Mouse (Mus musculus) CH12F3 (cell line): ENCODE measurements around the gene Hpcal1.
"Not testable (repeated sequence)": the region's sequence is repeated elsewhere in the genome, so short reads cannot be mapped to it uniquely, and the experiment has no call there.

ENCODE experiments used
- in situ Hi-C: fragments of 300-500 bp; cut with MboI; formaldehyde crosslinking; loops from 2 replicates; pipeline ENCODE4 v1.14.3; 2020; ENCODE audit warnings: low sequenced_read_pairs

Hpcal1 gene

DNA sequence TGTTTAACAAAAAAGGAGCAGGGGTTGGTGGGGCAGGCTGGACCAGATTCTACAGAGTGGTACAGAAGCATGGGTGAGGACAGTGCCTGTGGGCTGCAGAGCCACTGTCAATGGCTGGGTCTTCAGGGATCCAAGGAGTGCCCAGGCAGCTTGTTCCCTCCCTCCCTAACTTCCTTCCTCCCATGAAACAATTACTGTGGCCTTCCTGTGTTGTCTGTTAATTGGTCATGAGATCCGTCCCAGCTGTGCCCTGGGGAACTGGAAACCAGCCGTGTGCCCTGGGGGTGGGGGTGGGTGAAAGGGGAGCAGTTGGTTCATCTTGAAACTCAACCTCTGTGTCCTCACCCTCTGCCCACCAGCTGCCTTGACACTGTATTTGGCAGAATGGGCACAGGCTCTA is 79.9 kb downstream of the Hpcal1 start:
- in situ Hi-C loops, result no loop called here

- in situ Hi-C loops, result not testable (repeated sequence)
These were observed 83.1 kb downstream of the Hpcal1 start for GRCm38 (mm10) chr12:17773721-17774120.

- in situ Hi-C loops, result loop anchor here (25.0 kb wide), 1 partner anchor 413 kb away; no protein-coding TSS in a partner anchor
These were observed 84.2 kb downstream of the Hpcal1 start for GRCm38 (mm10) chr12:17774842-17775241.

DNA sequence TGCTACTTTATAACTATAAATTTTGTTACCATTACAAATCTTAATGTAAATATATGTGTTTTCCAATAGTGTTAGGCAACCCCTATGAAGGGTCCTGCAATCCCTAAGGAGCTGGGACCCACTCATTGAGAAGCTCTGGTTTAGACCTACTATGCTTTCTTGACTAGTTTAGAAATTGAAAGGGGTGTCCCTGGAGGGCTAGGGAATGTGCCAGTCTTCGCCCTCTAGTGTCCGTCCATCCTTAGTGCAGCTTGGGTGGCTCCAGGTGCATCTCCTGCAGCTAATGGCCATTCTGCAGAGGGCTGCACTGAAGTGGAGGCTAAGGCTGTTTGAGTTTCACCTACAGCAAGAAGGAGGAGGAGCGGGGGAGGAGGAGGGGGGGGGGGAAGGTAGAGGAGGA is 87.7 kb downstream of the Hpcal1 start:
- in situ Hi-C loops, result loop anchor here (25.0 kb wide), 1 partner anchor 416 kb away; no protein-coding TSS in a partner anchor

- in situ Hi-C loops, result loop anchor here (25.0 kb wide), 1 partner anchor 417 kb away; no protein-coding TSS in a partner anchor
These were observed 88.4 kb downstream of the Hpcal1 start for GRCm38 (mm10) chr12:17779093-17779492.

- in situ Hi-C loops, result loop anchor here (25.0 kb wide), 1 partner anchor 427 kb away; no protein-coding TSS in a partner anchor
These were observed 98.8 kb downstream of the Hpcal1 start for GRCm38 (mm10) chr12:17789486-17789885.

DNA sequence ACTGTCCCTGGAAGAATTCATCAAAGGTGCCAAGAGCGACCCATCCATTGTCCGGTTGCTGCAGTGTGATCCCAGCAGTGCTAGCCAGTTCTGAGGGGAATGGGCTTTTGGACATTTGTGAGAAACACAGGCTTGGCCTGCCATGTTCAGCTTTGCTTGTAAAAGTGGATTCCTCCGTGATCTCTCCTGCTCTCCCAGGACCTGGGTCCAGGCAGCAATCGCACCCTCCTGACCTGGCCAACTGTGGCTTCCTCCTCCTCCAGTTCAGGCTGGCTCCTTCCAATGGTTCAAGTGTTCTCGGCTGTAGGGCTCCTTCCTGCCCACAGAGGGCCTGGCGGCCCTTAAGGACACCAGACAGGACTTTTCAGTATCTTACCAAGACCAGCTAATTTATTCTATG is 100.5 kb downstream of the Hpcal1 start:
- in situ Hi-C loops, result loop anchor here (10.0 to 25.0 kb wide), 3 partner anchors 116 to 429 kb away; no protein-coding TSS in a partner anchor

DNA sequence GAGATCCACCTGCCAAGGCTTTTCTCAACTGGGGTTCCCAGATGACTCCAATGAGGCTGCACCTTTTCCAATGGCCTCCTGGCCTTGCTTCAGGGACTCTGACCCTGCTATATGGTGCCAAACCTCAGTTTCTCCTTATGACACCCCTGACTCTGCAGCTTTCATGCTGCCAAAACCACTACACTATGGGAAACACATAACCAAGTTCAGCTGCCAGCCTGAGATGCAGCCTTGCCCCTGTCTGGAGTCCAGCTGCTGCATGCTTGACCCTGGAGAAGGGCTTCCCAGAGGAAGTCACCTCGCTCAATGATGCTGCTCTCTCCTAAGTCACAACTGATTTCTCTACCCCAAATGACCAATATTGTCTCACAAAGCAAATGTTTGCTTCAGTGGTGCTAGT is 102.1 kb downstream of the Hpcal1 start:
- in situ Hi-C loops, result loop anchor here (10.0 to 25.0 kb wide), 3 partner anchors 118 to 430 kb away; no protein-coding TSS in a partner anchor

GRCm38 (mm10) chr12:17795660-17796278 is 105.1 kb downstream of the Hpcal1 start:
- in situ Hi-C loops, result loop anchor here (10.0 to 25.0 kb wide), 3 partner anchors 121 to 433 kb away; no protein-coding TSS in a partner anchor

DNA sequence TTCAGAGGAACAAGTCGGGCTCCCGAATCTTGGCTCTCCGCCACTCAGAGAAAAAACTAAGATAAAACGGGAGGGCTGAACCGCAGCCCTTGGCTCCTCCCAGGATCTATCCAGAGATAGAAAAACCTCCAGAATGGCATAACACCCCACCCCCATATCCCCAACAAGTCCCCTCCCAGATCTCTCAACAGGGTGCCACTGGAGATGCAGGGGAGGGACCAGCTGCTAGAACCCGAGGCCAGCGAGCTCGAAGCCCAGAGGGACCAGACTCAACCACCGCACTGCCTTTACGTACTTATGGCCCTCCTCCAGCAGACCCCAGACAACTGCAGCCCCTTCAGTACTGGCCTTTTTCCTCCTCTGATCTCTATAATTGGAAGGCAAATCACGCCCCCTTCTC is 107.6 kb downstream of the Hpcal1 start:
- in situ Hi-C loops, result loop anchor here (10.0 to 25.0 kb wide), 3 partner anchors 123 to 436 kb away; no protein-coding TSS in a partner anchor

- in situ Hi-C loops, result no loop called here
These were observed 117.9 kb downstream of the Hpcal1 start for GRCm38 (mm10) chr12:17808542-17808941.

DNA sequence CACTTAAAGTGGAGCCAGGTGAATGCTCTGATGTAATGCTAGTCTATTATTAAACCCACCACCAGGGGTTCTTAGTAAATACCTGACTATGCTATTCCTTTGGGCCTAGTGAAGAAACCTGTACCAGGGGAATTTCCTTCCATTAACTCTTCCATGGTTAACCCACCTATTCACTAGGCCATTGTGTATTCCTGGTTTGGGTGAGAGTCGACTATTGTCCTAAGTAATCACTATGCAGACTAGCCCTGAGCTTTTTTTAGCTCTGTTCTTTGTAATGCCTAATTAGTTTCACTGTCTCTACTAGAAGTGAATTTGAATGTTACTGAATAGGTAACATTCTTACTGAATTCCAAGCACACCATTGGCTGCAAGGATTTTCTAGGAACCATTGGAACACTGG is 144.6 kb downstream of the Hpcal1 start:
- in situ Hi-C loops, result not testable (repeated sequence)
